Mouse (Mus musculus) right cerebral cortex, postnatal 25 days (tissue): ENCODE measurements at regions not wholly inside any gene's neighbourhood (a gene's known extent, or its start where the extent isn't known, plus 50 kb on each side); places are given as distances from the start of the nearest gene placed in this dataset.
"Not testable (repeated sequence)": the region's sequence is repeated elsewhere in the genome, so short reads cannot be mapped to it uniquely, and the experiment has no call there.

Experiments
- DNase-seq: peaks from one replicate; pipeline ENCODE4 v3.0.0; 2022

DNA sequence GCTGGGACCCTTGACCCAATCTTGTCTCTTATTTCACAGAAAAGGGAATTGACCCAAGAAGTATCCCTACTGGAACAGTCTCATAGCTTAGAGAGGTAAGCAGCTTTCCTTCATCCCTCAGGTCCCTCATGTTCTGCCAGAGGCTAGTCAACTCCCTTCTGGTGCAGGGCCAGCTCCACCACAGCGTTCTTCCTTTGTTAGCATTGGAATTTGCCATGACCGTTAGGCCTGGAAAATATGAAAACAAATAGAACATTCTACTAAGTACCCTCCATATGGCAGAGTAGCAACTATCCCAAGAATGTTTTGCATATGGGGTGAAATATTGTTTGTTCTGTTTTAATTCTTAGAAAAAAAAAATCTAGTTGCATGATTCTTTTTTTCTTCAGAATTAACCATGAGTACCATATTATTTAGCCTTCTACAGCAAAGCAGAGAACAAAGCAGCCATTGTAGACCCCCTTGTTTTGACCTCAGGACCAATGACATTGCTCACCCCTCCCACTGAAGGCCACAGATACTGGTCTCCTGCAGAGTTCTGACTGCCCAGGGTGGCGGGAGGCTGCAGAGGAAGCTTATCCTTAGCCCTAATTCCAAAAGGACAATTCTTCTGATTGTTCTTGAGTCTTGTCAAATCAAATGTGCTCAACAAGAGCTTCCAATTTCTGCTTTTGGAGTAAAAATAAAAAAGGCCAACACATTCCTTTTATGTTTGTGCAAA is 78.1 kb upstream of the Ehbp1 start:
- DNase-seq = no peak

DNA sequence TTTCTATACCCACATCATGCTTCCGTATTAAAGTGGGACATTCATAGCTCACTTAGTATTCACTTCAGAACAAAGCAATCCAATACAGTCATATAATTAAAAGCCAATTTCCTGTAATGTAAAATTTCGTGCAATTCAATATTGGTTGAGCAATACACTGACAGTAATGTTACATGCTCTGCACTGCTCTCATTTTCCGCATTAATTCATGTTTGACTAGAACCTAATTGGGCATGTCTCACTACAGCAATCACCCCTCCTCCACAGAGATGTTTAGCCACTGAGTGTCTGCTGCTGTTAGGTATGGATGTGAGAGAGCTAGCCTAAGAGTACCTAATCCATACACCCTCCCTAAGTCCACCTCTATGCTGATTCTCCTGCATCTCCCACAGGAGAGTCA is 79.7 kb upstream of the Ehbp1 start:
- no peak for DNase-seq

DNA sequence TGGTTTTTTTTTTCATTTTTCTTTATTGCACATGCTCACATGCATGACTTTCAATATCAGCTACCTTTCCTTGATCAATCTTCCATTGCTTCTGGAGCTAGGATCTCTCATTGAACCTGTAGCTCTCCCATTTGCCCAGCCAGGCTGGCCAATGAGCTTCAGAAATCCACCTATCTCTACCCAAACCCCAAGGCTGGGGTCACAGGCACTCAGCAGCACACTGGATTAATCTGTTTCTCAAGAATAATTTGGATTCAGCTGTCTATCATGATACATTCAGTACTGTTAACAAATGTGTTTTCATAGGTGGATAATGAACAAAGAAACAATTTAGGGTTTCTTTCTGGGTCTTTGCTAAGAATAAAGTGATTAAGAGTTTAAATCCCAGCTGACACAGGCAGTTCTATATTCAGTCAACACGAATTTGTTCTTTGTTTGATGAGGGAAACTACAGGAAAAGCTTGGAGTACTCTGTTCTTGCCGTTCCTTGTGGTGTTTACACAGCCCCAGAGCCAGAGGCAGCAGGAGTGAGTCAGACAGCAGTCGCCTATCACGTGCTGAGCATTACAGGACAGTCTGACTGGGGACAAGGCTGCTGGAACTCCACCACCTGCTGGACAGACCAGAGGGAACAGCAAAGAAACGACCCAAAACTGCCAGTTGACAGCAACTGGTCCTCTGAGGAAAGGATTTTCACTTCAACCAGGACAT is 74.6 kb upstream of the Tmem17 start:
- peak; percentile 18 for DNase-seq

DNA sequence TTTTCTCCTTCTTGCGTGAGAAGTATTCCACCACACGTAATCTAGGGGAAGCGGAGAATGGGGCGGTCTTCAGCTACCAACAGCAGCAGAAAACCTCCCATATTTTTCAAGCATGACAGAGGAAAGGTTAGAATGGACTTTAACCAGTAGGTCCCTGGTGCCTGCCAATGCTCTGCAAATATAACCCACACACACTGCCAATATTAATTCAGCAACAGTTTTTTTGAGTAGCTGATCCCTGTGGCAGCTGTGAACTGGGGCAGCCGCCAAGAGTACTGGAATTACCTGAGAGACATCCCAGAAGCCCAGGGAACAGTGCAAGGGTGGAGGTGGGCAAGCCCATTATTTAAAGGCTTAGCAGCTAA is 74.1 kb upstream of the Tmem17 start:
- DNase-seq = no peak

DNA sequence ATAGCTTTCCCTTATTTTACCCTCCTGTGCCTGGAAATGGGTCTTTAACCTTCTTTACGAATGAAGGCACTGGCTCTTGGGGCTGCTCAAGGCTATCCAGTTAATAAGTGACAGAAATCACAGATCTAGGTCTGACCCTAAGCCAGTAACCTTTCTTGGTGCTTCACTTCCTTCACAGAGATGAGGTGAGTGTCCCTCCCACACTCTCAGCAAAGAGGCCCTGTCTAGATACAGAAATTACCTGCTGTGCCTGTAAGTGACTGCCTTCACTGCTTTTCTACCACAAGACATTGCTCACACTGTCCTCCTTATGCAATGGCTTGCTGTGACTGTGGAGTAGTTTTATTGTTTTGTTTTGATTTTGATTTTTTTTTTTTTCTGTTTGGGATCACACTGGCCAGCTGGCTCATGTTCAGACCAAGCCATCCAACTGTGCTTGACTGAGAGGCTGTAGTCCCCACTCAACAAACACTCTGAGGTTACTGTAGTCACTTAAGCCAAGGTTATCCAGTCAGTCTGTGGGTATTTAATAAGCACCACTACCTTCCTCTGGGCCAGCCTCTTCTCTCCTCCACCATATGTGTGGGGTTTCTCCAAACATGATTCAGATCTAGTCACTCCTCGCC is 73.3 kb upstream of the Tmem17 start:
- no peak for DNase-seq

DNA sequence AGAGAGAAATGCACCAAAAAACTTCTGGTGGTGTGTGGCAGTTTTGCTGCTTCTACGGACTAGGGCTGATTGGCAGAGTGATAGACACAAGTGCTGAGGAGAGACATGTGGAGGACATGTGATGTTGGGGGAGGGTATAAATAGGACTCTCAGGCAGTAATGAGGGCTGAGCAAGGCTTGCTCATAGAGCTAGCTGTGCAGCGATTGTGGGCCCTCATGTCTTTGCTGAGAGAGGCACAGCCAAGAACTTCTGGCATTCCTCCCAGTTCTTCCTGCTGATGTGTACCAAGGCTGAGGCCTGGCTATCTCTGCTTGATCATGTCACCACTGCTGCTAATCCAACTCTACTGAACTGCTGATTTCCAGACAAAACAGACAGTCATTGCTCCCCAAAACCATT is 71.4 kb upstream of the Tmem17 start:
- DNase-seq = no peak

DNA sequence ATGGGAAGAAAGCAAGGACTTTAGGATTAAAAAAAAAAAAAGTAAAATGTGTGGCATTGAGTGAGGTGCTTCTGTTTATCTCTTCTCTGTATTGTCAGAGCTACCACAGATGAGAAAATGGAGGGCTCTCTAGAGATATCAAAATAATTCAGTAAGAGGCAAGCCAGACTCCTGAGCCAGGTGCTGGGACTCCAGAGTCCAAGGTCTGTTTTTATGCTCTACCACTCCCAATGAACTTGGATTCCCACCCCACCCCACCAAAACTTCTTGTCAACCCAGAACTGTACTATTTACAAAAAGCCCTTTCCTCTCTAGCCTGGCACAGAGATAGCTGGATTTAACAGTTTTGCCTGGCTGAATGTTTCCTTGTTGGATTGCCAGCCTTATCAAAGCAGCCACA is 58.7 kb upstream of the Tmem17 start:
- no peak for DNase-seq

DNA sequence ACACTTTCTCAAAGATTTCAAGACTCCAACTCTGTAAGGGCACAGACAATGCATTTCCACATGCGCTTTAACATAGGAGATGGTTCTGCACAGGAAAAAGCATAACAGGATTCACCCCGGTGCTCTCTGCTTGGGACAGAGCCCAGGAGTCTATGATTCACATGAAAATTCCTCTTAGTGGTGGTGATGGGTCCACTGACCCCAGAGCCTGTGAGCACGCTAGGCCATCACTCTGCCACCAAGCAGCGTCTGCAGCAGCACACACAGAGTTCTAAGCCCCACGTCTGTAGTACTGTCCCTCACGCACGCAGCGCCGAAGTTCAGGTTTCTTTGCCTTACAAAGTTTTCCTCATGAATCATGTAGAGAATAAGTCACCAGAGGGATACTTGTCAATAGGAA is 55.6 kb upstream of the Tmem17 start:
- DNase-seq = no peak

DNA sequence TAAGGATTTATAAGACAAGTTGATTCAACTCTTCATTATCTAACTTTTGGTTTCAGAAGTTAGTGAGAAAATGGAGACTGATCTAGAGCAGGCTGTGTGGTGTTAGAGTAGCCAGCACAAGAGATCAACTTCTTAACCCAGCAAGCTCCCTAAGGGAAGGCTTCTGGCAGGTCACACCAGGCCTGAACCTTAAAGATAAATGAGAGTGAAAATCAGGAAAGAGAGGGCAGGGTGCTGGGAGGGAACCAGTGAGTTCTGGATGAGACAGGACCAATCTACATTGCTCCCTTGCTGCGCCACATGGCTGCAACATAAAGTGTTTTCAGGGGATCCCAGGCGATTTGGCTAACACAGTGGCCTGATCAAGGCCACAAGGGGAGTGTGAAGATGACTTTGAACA is 54.7 kb upstream of the Tmem17 start:
- DNase-seq = no peak

DNA sequence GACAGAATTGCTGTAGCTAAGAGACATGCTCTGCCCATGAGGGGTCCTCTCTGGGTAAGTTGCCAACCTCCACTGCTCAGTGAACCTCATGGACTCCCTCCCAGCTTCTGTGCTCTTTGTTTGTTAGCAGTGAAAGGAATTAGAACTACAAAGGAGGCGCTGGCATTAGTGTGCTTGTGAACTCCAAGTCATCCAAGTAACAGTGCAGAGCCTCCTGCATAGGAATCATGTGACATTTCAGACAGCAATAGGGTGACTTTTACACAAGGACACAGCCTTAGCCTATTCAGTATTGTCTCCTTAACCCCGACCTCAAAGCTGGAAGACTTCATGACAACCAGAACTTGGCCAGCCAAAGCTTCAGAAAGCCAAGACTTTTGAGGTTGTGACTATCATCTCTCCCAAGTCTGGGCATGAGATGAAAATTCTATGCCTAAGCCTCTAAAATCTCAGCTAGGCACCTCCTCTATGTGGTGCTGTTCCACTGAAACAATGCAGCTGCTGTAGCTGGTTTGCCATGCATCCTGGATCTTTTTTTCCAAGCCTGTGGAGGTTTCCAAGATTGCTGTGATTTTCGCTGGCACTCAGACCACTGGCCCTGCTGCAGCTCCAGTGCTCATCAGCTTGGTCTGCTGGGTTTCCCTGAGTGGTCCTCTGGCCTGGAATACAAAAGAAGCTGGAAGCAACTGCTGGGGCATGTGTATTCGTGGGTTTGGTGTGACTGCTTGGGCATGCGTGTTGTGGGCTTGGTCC is 52.8 kb upstream of the Tmem17 start:
- no peak for DNase-seq

DNA sequence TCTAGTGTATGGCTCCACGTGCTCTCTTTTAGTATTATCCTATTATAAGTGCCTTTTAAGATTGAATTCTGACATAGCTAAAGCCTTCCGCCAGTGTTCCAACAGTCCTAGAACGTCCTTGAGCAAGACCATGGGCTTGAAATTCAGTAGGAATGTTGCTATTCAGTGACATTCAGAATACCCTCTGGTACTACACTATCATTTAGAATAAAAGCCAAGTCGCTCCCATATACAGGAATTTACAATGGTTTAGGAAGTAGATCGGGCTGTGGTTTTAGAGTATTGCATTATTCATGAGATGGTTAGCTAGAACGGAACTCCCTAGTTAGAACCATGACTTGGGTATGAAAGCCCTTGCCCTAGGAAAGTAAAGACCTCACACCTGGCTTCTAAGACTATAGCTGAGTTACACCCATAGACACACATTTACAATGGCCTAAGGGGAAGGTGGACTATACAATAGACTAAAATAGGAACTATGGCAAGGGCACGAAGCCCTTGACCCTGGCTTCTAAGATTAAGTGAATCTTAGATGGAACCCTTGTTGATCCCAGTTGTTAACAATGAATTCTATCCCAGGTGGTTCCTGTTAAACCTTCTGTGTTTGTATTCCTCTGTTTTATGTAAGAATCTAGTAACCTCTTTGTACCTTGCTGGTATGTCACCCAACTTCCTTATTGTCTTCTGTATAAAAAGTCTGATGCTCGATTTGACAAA is 50.7 kb upstream of the Tmem17 start:
- DNase-seq = not testable (repeated sequence)
